Mouse (Mus musculus) ES-E14 (cell line): Measurements from ENCODE around the gene Anln. TPM values are rescaled to one million over a fixed set of nuclear protein-coding genes. Genes with fewer than 3 reads are reported as not detected.
A peak's percentile ranks its signal among the peaks of the same experiment; 100 is the strongest.

ENCODE experiments used
- DNase-seq: peaks from one replicate; pipeline ENCODE4 v3.0.0-alpha.2; 2013; ENCODE audit warnings: low read depth, low spot score
- H3K27ac ChIP-seq: 2 replicates; pipeline ENCODE4 v1.5.1; 2012; ENCODE audit warnings: low read depth, mild to moderate bottlenecking, low read length, moderate library complexity, mixed read lengths; ENCODE audit not compliant: poor library complexity, insufficient read depth, severe bottlenecking
- H3K36me3 ChIP-seq: 2 replicates; pipeline ENCODE4 v1.6.1; 2012; ENCODE audit warnings: mild to moderate bottlenecking, low read length, moderate library complexity, mixed read lengths; ENCODE audit not compliant: control insufficient read depth, poor library complexity, insufficient read depth, severe bottlenecking
- H3K4me1 ChIP-seq, 2 experiments: fragments of 150-350 bp in 1 of 2; sonication (generic) in 1 of 2; 2 replicates each; pipeline ENCODE4 v1.6.1; 2012; ENCODE audit warnings: low read length in 2 of 2, mild to moderate bottlenecking in 1 of 2, mixed read lengths in 1 of 2; ENCODE audit not compliant: control insufficient read depth in 2 of 2, insufficient read depth in 2 of 2, poor library complexity in 1 of 2
- H3K4me3 ChIP-seq, 2 experiments: fragments of 150-350 bp in 1 of 2; sonication (generic) in 1 of 2; 2 replicates each; pipeline ENCODE4 v1.5.1; 2012; ENCODE audit warnings: low read length in 2 of 2, low read depth in 1 of 2, mild to moderate bottlenecking in 1 of 2, mixed read lengths in 1 of 2; ENCODE audit not compliant: insufficient read depth in 1 of 2, poor library complexity in 1 of 2, severe bottlenecking in 1 of 2
- H3K9ac ChIP-seq: 2 replicates; pipeline ENCODE4 v1.6.1; 2012; ENCODE audit warnings: low read depth, mild to moderate bottlenecking, low read length, mixed read lengths; ENCODE audit not compliant: poor library complexity, insufficient read depth, severe bottlenecking
- H3K9me3 ChIP-seq: fragments of 150-350 bp; sonication (generic); 2 replicates; pipeline ENCODE4 v1.6.1; 2012; ENCODE audit warnings: low read depth, mild to moderate bottlenecking, low read length; ENCODE audit not compliant: control insufficient read depth, insufficient read depth
- CHD2 ChIP-seq: IDR thresholded peaks from 2 replicates; pipeline ENCODE4 v1.6.1; 2014; ENCODE audit warnings: mild to moderate bottlenecking, low read depth, low read length, inconsistent platforms
- HCFC1 ChIP-seq: IDR thresholded peaks from 2 replicates; pipeline ENCODE4 v1.6.1; 2012; ENCODE audit warnings: low read length, inconsistent platforms, borderline replicate concordance; ENCODE audit not compliant: insufficient read depth
- MAFK ChIP-seq: IDR thresholded peaks from 2 replicates; pipeline ENCODE4 v1.6.1; 2014; ENCODE audit warnings: mild to moderate bottlenecking, low read depth, low read length, inconsistent platforms; ENCODE audit not compliant: insufficient read depth
- ZC3H11A ChIP-seq: IDR thresholded peaks from 2 replicates; pipeline ENCODE4 v1.6.1; 2012; ENCODE audit warnings: low read depth, mild to moderate bottlenecking, inconsistent platforms, low read length, borderline replicate concordance
- ZNF384 ChIP-seq: IDR thresholded peaks from 2 replicates; pipeline ENCODE4 v1.6.1; 2012; ENCODE audit warnings: low read depth, low read length, inconsistent platforms
- in situ Hi-C, 2 experiments: fragments of 600-800 bp; cut with MboI; formaldehyde crosslinking; loops; one replicate each; pipeline ENCODE4 v1.15.1; 2025; ENCODE audit warnings: low sequenced_read_pairs in 2 of 2, inconsistent platforms in 1 of 2; ENCODE audit not compliant: unreplicated experiment in 2 of 2
- total RNA-seq: library from RNA; depleted of rRNA; stranded (reverse); fragments of 300-350 nt; gene quantifications from 2 replicates; pipeline ENCODE4 v1.2.3, GENCODE M21; 2012

Gene Anln
- total RNA-seq, 1 experiment = 168 TPM

GRCm38 (mm10) chr9:22340331-22340730 lies 48.7 kb downstream of the Anln start:
- peaks cover 37% of the 10 kb centered on the region for H3K36me3 ChIP-seq
- H3K27ac ChIP-seq = no peak overlapping the region
- no peaks in the 10 kb centered on the region for H3K4me1 ChIP-seq
- no peak for TF ChIP-seq CHD2
- TF ChIP-seq ZNF384 = no peak
- peak; percentile 68; the same call in 1 of the 2 replicates for TF ChIP-seq MAFK
- TF ChIP-seq HCFC1 = no peak
- no peaks in the 10 kb centered on the region for H3K9me3 ChIP-seq
- no peak for DNase-seq
- no peak overlapping the region for H3K9ac ChIP-seq
- in situ Hi-C loops = no loop called here
- H3K4me3 ChIP-seq = no peak overlapping the region

DNA sequence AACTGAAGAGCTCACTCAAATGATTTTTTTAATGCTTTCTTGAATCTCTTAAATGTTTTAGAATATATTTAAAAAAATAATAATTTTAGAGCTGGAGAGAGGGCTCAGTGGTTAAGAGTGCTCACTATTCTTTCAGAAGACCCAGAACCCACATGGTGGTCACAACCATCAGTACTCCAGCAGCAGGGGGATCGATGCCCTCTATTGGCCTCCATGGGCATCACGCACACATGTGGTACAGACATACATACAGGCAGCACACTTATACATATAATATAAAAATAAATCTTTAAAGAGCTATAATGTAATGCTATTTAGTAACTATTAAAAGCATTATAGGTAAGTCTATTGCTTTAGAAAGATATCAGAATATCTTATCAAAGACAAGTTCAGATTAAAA lies 51.8 kb downstream of the Anln start:
- Histone ChIP-seq H3K9me3 (no peaks in the 10 kb centered on the region), H3K4me3 (no peak overlapping the region), H3K27ac (no peak overlapping the region), H3K36me3 (peaks cover 40% of the 10 kb centered on the region), H3K4me1 (no peaks in the 10 kb centered on the region), H3K9ac (no peak overlapping the region)
- DNase-seq = no peak
- in situ Hi-C loops = no loop called here
- TF ChIP-seq ZNF384 = no peak
- TF ChIP-seq ZC3H11A = no peak
- no peak for TF ChIP-seq CHD2
- no peak for TF ChIP-seq HCFC1
- TF ChIP-seq MAFK = no peak

GRCm38 (mm10) chr9:22327475-22328387 lies 61.3 kb downstream of the Anln start:
- Histone ChIP-seq H3K36me3 (peaks cover 7% of the 10 kb centered on the region), H3K27ac (peak overlapping the region; percentile 29), H3K9ac (peak overlapping the region; percentile 49), H3K9me3 (no peaks in the 10 kb centered on the region), H3K4me3 (peak overlapping the region; percentile 59 to 63), H3K4me1 (peaks cover 0 to 13% of the 10 kb centered on the region in 2 experiments; a peak in 2 of 4 replicates)
- in situ Hi-C loops = no loop called here
- peak; percentile 83 for DNase-seq
- TF ChIP-seq ZNF384 (no peak), ZC3H11A (peak; percentile 13; the same call in 1 of the 2 replicates), HCFC1 (peak; percentile 59; the same call in 1 of the 2 replicates)

DNA sequence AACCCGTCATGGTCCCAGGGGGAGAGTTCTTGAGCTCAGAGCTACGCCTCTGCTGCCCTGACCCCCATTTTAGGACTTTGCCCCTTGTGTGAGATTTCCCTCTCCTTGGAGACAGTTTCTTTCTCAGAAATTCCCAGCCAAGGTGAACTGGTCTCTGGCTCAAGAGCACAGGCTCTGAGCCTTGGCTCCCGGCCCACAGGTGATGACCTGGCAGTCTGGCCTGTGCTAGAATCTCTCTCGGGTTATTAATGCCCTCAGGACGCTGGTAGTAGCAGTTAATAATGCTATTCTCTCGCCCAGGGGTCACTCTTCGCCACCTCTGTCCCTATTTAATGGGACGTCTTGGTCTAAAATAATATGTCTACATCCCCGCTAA lies 61.9 kb downstream of the Anln start:
- TF ChIP-seq MAFK = no peak
- TF ChIP-seq ZC3H11A = no peak
- no peak for TF ChIP-seq HCFC1
- no peak for TF ChIP-seq ZNF384
- no peak for TF ChIP-seq CHD2
- H3K4me1 ChIP-seq = peaks cover 0 to 17% of the 10 kb centered on the region in 2 experiments; a peak in 2 of 4 replicates
- H3K9ac ChIP-seq = peak overlapping the region; percentile 58; the same call in 1 of the 2 replicates
- in situ Hi-C loops = no loop called here
- H3K4me3 ChIP-seq = peak overlapping the region; percentile 59 to 63; a peak in 3 of 4 replicates
- H3K9me3 ChIP-seq = no peaks in the 10 kb centered on the region
- H3K36me3 ChIP-seq = peaks cover 3% of the 10 kb centered on the region; the same call in 1 of the 2 replicates
- no peak for DNase-seq
- H3K27ac ChIP-seq = peak overlapping the region; percentile 29; the same call in 1 of the 2 replicates
